Mouse (Mus musculus): ENCODE results near the gene Spred3.
"Not testable (repeated sequence)": the region's sequence is repeated elsewhere in the genome, so short reads cannot be mapped to it uniquely, and the experiment has no call there.

Gene Spred3

GRCm38 (mm10) chr7:29169231-29170065 lies 763 bp downstream of the Spred3 start:
- no peak for DNase-seq (ENCODE audit: low spot score in 2 of 2)

- no peak for DNase-seq (ENCODE audit: low spot score in 2 of 2)
Observed at GRCm38 (mm10) chr7:29168791-29169230, 1.4 kb downstream of the Spred3 start.

- no peak for DNase-seq (ENCODE audit: low spot score in 2 of 2)
Observed at GRCm38 (mm10) chr7:29168121-29168695, 2.0 kb downstream of the Spred3 start.

GRCm38 (mm10) chr7:29167656-29168055 lies 2.6 kb downstream of the Spred3 start:
- no peak for DNase-seq (ENCODE audit: low spot score in 2 of 2)

GRCm38 (mm10) chr7:29162750-29163525 lies 7.3 kb downstream of the Spred3 start:
- peak; percentile 37 to 56 for DNase-seq (ENCODE audit: low spot score in 2 of 2)

- no peak for DNase-seq (ENCODE audit: low spot score in 2 of 2)
Observed at GRCm38 (mm10) chr7:29162294-29162693, 7.9 kb downstream of the Spred3 start.

- DNase-seq (ENCODE audit: low spot score in 2 of 2): no peak
Observed at GRCm38 (mm10) chr7:29158264-29158663, 11.9 kb downstream of the Spred3 start.

- peak; percentile 56 to 66 for DNase-seq (ENCODE audit: low spot score in 2 of 2)
Observed at GRCm38 (mm10) chr7:29155838-29156782, 14.1 kb downstream of the Spred3 start, which contains the start of gene Fam98c. TSS of gene Fam98c (minus strand) at chr7:29156234.

GRCm38 (mm10) chr7:29155196-29155837 lies 14.9 kb downstream of the Spred3 start:
- DNase-seq (ENCODE audit: low spot score in 2 of 2): peak; percentile 75 to 83

GRCm38 (mm10) chr7:29154018-29154720 lies 16.0 kb downstream of the Spred3 start:
- DNase-seq (ENCODE audit: low spot score in 2 of 2): peak in 1 of 2 experiments; percentile 34

GRCm38 (mm10) chr7:29151486-29151885 lies 18.7 kb downstream of the Spred3 start:
- DNase-seq (ENCODE audit: low spot score in 2 of 2): no peak

GRCm38 (mm10) chr7:29148771-29149170 lies 21.4 kb downstream of the Spred3 start:
- DNase-seq (ENCODE audit: low spot score in 2 of 2): no peak

GRCm38 (mm10) chr7:29146625-29147367 lies 23.4 kb downstream of the Spred3 start:
- DNase-seq (ENCODE audit: low spot score in 2 of 2): no peak

GRCm38 (mm10) chr7:29144006-29144405 lies 26.2 kb downstream of the Spred3 start:
- no peak for DNase-seq (ENCODE audit: low spot score in 2 of 2)

GRCm38 (mm10) chr7:29141416-29141815 lies 28.8 kb downstream of the Spred3 start:
- peak in 1 of 2 experiments; percentile 28 for DNase-seq (ENCODE audit: low spot score in 2 of 2)

GRCm38 (mm10) chr7:29139237-29139636 lies 31.0 kb downstream of the Spred3 start:
- DNase-seq (ENCODE audit: low spot score in 2 of 2): not testable (repeated sequence)

- DNase-seq (ENCODE audit: low spot score in 2 of 2): no peak
Observed at GRCm38 (mm10) chr7:29137429-29137828, 32.8 kb downstream of the Spred3 start.

- DNase-seq (ENCODE audit: low spot score in 2 of 2): peak; percentile 59 to 65
Observed at GRCm38 (mm10) chr7:29134693-29135386, 35.4 kb downstream of the Spred3 start, which contains the start of gene Rasgrp4. TSS of gene Rasgrp4 (plus strand) at chr7:29134851.
